Mouse (Mus musculus): Measurements from ENCODE around the gene Chrm1. TPM values are rescaled to one million over a fixed set of nuclear protein-coding genes. Genes with fewer than 3 reads are reported as not detected.

Gene Chrm1
- polyA plus RNA-seq, 1 experiment from 2014 or later = 0.04 TPM

Other genes starting within 250 kb of the Chrm1 start
- 0.04 and 0.22 TPM in 2 replicates for gene Slc22a8, start 72.5 kb upstream of the Chrm1 start, polyA plus RNA-seq (2015; fragmentation: Nextera tagmentation; extraction: Ambion mirVana)
- not detected in 2 replicates for gene Slc22a6, start 45.8 kb upstream of the Chrm1 start, polyA plus RNA-seq (2015; fragmentation: Nextera tagmentation; extraction: Ambion mirVana)
- gene Slc3a2, start 59.6 kb downstream of the Chrm1 start, polyA plus RNA-seq (2015; fragmentation: Nextera tagmentation; extraction: Ambion mirVana) = 122 and 131 TPM in 2 replicates
- 101 and 103 TPM in 2 replicates for gene Wdr74, start 72.0 kb downstream of the Chrm1 start, polyA plus RNA-seq (2015; fragmentation: Nextera tagmentation; extraction: Ambion mirVana)
- gene 1700092M07Rik, start 76.9 kb downstream of the Chrm1 start, polyA plus RNA-seq (2015; fragmentation: Nextera tagmentation; extraction: Ambion mirVana) = 0.79 and 0.84 TPM in 2 replicates
- 108 and 114 TPM in 2 replicates for gene Stx5a, start 77.6 kb downstream of the Chrm1 start, polyA plus RNA-seq (2015; fragmentation: Nextera tagmentation; extraction: Ambion mirVana)
- gene Nxf1, start 93.3 kb downstream of the Chrm1 start, polyA plus RNA-seq (2015; fragmentation: Nextera tagmentation; extraction: Ambion mirVana) = 182 and 200 TPM in 2 replicates
- 205 and 223 TPM in 2 replicates for gene Tmem223, start 107.2 kb downstream of the Chrm1 start, polyA plus RNA-seq (2015; fragmentation: Nextera tagmentation; extraction: Ambion mirVana)
- gene Tmem179b, start 110.7 kb downstream of the Chrm1 start, polyA plus RNA-seq (2015; fragmentation: Nextera tagmentation; extraction: Ambion mirVana) = 154 and 166 TPM in 2 replicates
- 24.1 and 24.7 TPM in 2 replicates for gene Taf6l, start 122.6 kb downstream of the Chrm1 start, polyA plus RNA-seq (2015; fragmentation: Nextera tagmentation; extraction: Ambion mirVana)
- gene Polr2g, start 134.8 kb downstream of the Chrm1 start, polyA plus RNA-seq (2015; fragmentation: Nextera tagmentation; extraction: Ambion mirVana) = 233 and 246 TPM in 2 replicates
- gene Zbtb3, start 138.8 kb downstream of the Chrm1 start, polyA plus RNA-seq (2015; fragmentation: Nextera tagmentation; extraction: Ambion mirVana) = 2.9 and 3.5 TPM in 2 replicates
- gene Ttc9c, start 155.5 kb downstream of the Chrm1 start, polyA plus RNA-seq (2015; fragmentation: Nextera tagmentation; extraction: Ambion mirVana) = 44.1 and 49.8 TPM in 2 replicates
- 4.3 and 5.3 TPM in 2 replicates for gene Hnrnpul2, start 156.2 kb downstream of the Chrm1 start, polyA plus RNA-seq (2015; fragmentation: Nextera tagmentation; extraction: Ambion mirVana)
- gene AC129217.1, start 166.0 kb downstream of the Chrm1 start, polyA plus RNA-seq (2015; fragmentation: Nextera tagmentation; extraction: Ambion mirVana) = not detected in 2 replicates
- 54.6 and 63.0 TPM in 2 replicates for gene Bscl2, start 173.7 kb downstream of the Chrm1 start, polyA plus RNA-seq (2015; fragmentation: Nextera tagmentation; extraction: Ambion mirVana)
- 0.36 and 0.66 TPM in 2 replicates for gene Gng3, start 175.4 kb downstream of the Chrm1 start, polyA plus RNA-seq (2015; fragmentation: Nextera tagmentation; extraction: Ambion mirVana)
- 0.78 and 1.1 TPM in 2 replicates for gene Lrrn4cl, start 187.0 kb downstream of the Chrm1 start, polyA plus RNA-seq (2015; fragmentation: Nextera tagmentation; extraction: Ambion mirVana)
- 171 and 178 TPM in 2 replicates for gene Ubxn1, start 207.7 kb downstream of the Chrm1 start, polyA plus RNA-seq (2015; fragmentation: Nextera tagmentation; extraction: Ambion mirVana)
- 106 and 119 TPM in 2 replicates for gene Uqcc3, start 217.1 kb downstream of the Chrm1 start, polyA plus RNA-seq (2015; fragmentation: Nextera tagmentation; extraction: Ambion mirVana)
- 67.6 and 70.2 TPM in 2 replicates for gene Lbhd1, start 219.9 kb downstream of the Chrm1 start, polyA plus RNA-seq (2015; fragmentation: Nextera tagmentation; extraction: Ambion mirVana)
- gene Gm49403, start 220.1 kb downstream of the Chrm1 start, polyA plus RNA-seq (2015; fragmentation: Nextera tagmentation; extraction: Ambion mirVana) = not detected in 2 replicates
- gene 1810009A15Rik, start 225.1 kb downstream of the Chrm1 start, polyA plus RNA-seq (2015; fragmentation: Nextera tagmentation; extraction: Ambion mirVana) = 80.7 and 98.0 TPM in 2 replicates
- gene Gm49416, start 225.1 kb downstream of the Chrm1 start, polyA plus RNA-seq (2015; fragmentation: Nextera tagmentation; extraction: Ambion mirVana) = not detected in 2 replicates
- 32.4 and 33.6 TPM in 2 replicates for gene Ints5, start 229.2 kb downstream of the Chrm1 start, polyA plus RNA-seq (2015; fragmentation: Nextera tagmentation; extraction: Ambion mirVana)
- 51.9 and 55.5 TPM in 2 replicates for gene Ganab, start 234.3 kb downstream of the Chrm1 start, polyA plus RNA-seq (2015; fragmentation: Nextera tagmentation; extraction: Ambion mirVana)

Data from thymus, postnatal 0 days (tissue).